Mouse (Mus musculus): Measurements from ENCODE around the gene Klhl15.

Gene Klhl15

DNA sequence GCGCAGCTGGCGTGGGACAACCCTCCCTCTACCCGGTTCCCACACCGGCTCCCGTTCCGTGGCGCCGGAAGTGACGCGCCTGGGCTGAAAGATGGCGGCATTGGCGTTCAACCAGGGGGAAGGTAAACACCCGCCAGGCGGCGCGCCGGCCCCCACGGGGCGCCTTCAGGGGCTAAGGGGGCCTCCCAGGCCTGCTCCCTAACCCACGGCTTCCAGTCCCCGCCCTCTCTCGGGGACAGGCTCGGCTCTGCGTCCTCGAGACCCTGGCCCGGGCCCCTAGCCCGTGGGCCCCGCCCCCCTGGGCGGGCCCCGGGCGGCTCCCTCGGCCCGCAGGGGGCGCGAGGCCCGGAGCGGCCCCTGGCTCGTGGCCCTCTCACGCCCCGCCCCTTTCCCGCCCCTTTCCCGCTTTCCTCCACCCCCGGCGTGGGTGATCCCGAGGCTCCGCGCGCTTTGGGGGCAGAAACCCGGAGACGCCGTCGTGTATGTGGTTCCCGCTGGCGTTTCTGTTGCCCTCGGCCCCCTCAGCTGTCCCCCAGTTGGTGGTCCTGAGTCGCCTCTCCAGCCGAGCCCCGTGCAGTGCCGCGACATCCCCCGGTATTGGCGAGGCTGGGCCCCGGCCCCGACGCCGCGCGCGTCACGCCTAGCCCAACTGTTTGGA, at the start of gene Klhl15:
Klhl15 (plus strand) TSS at position 68 of the 658 bp plus-strand sequence.
- peak; percentile 68 to 80 for DNase-seq

DNA sequence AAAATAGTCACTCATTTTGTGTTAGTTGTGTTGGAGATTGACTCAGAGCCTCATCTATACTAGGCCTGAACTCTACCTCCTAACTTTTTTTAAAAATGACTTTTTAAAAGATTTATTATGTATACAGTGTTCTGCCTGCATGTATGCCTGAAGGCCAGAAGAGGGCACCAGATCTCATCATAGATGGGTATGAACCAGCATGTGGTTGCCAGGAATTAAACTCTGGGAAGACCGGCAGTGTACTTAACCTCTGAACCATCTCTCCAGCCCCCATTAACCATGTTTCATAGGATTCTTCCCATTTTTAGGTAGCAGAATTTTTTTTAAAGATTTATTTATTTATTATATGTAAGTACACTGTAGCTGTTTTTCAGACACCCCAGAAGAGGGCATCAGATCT, 49.2 kb upstream of the Klhl15 start:
- no peak for DNase-seq

DNA sequence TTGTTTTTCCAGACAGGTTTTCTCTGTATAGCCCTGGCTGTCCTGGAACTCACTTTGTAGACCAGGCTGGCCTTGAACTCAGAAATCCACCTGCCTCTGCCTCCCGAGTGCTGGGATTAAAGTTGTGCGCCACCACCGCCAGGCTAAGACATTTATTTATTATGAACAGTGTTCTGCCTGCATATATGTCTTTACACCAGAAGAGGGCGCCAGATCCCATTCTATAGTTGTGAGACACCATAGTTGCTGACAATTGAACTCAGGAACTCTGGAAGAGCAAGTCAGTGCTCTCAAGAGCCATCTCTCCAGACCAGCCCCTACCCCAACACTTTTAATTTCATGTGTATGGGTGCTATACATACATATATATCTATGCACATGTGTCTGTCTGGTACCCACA, 40.5 kb upstream of the Klhl15 start:
- peak in 1 of 2 experiments; percentile 19 for DNase-seq

DNA sequence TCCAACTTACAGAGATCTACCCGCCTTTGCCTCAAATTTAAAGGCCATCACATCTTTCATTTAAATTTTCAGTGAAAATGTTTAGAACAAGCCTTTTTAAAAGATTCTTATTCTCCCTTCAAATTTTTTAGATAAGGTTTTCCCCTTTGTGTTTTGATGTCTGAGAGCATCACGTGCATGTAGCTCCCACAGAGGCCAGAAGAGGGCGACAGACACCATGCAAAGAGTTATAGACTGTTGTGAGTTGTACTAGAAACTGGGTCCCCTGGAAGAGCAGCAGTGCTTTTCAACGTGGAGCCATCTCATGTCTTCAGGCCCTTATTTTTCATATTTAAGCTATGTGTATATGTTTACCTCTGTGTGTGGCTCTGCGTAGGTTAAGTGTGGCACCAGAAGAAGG, 36.6 kb upstream of the Klhl15 start:
- peak in 1 of 2 experiments; percentile 61 for DNase-seq

DNA sequence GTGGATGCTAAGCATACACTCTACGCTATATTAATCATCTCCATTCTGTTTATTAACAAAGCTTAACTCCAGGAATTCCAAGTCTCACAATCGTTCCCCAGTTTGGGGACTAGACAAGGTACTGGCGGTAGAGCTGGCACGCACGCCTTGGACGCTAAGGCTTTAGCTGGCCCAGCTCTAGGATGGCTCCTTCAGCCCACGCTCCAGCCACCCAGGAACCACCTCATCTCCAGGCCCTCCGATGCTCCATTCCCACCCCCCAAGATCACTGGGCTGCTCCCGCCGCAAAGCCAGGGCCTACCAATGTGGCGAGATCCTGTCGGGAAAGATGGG, 22.2 kb upstream of the Klhl15 start:
- no peak for DNase-seq

DNA sequence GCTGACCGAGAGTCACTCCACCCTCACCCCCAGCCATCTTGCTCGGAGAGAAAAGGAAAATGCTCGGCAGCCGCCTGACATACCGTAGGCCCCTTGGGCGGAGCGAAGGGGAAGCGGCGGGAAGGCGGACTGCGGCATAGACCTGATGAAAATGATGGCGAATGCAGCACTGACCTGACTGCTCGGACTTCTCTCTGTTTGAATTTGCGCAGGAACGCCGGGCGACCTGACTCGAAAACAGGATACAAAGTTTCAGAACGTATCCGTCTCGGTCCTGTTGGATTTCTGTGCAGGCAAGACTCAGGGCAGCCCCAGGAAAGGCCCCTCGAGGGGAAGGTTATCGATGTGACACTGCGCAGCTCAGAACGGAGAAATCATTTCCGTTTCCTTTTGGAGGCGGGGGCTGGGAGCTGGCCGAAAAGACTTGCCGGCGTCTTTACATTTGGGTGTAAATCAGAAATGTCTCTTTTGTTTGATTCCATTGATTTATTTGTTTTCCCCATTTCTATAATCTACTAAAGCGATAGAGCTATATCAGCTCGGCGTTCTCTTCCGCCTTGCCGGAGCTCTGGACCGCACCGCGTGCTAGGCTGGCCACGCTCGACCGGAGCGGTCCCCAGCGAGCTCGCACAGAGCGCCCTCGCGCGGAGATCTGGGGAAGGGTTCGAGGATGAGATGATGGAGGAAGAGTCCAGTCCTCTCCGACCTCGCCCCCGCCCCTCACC, 21.6 kb upstream of the Klhl15 start, which contains the start of gene Eif2s3x:
Eif2s3x (minus strand) TSS at position 266 of the 725 bp plus-strand sequence.
- DNase-seq: peak; percentile 84 to 96

DNA sequence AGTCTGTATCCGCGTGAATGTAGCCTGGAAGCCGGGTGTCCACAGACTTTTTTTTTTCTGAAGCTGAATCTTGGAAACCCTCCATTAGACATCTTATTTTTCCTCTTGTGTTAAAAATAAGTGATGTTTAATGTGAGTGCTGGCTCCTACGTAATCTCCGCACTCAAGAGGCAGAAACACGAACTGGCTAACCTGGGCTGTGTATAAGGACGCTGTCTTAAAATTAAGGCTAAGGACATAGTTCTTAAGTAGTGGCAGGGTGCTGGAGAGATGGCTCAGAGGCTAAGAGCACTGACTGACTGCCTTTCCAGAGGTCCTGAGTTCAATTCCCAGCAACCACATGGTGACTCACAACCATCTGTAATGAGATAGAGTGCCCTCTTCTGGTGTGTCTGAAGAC, 21.0 kb upstream of the Klhl15 start:
- peak; percentile 2 to 29 for DNase-seq

DNA sequence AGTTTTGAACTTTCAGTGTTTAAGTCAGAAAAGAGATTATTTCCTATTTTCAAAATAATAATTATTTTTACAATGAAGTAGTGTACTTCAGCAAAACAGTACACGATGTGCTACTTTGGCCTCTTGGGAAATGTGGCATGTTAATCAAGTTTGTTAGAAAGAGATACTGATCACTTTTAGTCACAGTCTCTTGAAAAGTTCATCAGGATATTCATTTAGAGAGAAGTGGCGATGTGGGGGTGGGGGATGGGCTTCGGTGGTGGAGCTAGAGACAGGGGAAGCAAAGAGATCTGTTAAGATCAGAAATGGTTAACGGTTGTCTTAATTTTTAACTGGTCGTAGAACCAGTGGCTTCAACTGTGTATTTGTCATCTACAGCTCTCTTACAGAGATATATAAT, 967 bp upstream of the Klhl15 start:
- no peak for DNase-seq

DNA sequence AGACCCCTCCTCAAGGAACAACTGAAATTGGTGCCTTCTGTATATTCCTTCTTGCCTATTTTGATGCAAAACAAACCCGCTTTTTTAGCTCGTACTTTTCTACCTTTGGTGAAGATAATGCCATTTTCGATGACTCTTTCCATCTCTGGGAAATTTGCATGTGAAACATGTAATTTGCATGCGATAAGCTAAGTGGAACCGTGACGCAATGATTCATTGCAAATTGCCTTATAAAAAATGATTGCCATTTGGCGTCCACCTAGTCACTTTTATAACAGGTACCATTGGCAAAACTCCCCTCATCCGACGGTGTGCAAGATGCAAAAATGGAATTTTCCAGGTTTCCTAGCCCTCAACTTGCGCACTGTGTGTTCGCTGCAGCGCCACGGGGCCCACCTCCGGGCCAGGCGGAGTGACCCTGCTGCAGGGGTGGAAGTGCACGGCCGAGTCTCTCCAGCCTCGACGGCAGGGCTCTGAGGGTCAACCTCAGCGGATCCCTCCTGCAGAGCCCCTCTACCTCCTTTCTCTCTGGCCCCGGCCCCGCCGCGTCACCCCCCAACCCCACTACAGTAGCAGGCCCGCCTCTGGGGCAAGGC, 365 bp upstream of the Klhl15 start:
- no peak for DNase-seq

DNA sequence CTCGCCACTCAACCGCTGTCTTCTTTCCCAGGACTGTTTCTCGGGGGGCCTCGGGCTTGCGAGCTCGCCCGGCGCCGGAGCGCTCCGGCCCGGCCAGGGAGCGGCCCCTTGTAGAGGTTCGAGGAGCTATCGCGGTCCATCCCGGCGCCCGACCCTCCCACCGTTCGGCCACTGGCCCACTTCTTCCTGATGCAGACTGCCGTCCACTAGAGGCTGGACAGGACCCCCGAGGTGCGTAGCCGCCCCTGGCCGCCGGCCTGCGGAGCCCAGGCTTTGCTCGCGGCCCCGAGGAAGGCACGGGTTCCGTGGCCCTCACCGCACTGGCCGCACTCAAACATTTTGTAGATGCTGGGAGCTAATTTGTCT, 774 bp downstream of the Klhl15 start:
- DNase-seq: peak in 1 of 2 experiments; percentile 46

DNA sequence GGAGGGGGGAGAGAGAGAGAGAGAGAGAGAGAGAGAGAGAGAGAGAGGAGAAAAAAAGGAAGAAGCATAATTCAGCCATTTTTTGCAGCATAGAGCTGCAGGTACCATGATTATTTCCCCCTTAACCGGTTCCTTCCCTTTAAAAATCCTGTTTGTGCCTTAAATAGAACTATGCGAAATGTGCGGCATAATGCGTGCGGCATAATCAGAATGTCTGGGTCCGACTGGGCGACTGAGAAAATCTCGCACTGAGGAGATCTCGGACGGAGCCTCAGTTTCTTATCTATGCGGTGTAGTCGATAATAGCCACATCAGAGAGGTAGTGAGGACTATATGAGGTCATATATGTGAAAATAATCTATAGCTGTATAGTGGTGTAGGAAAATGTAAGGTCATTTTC, 1.2 kb downstream of the Klhl15 start:
- peak in 1 of 2 experiments; percentile 9 for DNase-seq

DNA sequence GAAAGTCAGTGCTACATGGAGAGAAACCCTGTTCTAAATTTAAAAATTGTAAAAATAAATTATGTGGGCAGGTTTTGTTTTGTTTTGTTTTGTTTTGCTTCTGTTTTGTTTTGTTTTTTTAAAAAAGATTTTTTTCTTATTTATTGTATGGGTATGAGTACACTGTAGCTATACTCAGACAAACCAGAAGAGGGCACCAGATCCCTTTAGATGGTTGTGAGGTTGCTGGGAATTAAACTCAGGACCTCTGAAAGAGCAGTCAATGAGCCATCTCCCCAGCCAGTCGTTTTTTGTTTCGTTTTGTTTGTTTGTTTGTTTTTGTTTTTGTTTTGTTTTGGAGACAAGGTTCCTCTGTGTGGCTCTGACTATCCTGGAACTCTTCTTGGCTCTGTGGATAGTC, 54.5 kb downstream of the Klhl15 start:
- DNase-seq: peak; percentile 41 to 55

DNA sequence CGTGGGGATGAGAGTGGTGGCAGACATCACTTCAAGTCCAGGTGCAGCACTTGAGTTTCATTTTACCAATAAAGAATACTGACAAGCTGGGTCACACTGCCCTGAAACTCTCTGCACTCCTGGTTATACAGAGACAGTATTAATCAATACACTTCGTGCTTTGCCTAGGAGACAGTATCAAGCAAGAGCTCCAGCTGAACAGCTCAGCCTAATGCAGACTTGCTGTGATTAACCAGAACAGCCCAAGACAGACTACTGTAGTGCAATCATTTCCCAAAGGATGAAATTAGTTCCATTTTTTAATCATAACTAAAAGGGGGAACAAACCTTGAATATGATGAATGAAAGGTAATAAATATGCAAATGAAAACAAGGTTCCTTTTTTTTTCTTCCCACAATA, 68.5 kb downstream of the Klhl15 start:
- DNase-seq: no peak

DNA sequence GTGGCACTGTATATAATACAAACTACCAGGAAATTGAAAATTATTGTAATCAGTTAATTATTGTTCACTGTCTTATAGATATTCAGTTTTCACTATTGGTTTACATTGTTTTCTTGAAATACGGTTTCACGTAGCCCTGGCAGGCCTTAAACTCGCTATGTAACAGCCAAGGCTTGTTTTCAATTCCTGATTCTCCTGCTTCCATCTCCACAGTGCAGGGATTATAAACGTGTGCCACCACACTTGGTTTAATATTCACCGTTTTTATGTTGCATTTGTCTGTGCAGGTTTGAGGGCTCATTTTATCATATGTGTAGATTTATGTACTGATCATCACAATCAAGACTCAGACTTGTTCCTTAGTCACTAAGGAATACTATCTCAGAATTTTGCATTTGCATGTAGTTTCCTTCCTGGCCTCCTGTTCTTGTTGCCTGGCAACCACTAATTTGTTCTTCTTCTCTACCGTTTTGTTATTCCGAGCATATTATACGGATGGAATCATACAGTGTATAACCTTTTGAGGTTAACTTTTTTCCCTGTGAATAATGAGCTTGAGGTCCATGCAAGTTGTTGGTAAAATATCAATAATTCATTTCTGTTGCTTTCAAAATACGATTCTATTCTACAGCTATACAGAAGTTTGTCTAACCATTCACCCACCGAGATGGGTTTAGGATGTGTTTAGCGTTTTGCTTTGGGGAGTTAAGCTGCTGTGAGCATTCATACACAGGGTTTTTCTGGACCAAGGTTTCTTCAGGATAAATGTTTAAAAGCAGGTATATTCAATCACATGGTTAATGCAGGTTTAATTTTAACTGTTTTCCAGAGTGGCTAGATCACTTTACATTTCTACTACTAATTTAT, 86.9 kb downstream of the Klhl15 start:
- no peak for DNase-seq
